Mouse (Mus musculus): Measurements from ENCODE around the gene Mbd3. TPM values are rescaled to one million over a fixed set of nuclear protein-coding genes. Genes with fewer than 3 reads are reported as not detected.

Mbd3 gene
- polyA plus RNA-seq, 1 experiment, result 110 TPM

GRCm38 (mm10) chr10:80384115-80384639 is 15.2 kb downstream of the Mbd3 start:
- H3K4me3 ChIP-seq (ENCODE audit: extremely low read depth, insufficient read depth, insufficient read length), result no peak overlapping the region

GRCm38 (mm10) chr10:80383431-80383830 is 15.9 kb downstream of the Mbd3 start:
- H3K27ac ChIP-seq (ENCODE audit: insufficient read depth, low read length), result no peak overlapping the region
- H3K36me3 ChIP-seq (ENCODE audit: control insufficient read depth, insufficient read depth, low read length), result peaks cover 13% of the 10 kb centered on the region
- no peak overlapping the region for H3K4me3 ChIP-seq (ENCODE audit: extremely low read depth, insufficient read depth, insufficient read length)
- WGBS, result 84% methylated on average over 4 of the region's 4 CpGs
- H3K4me1 ChIP-seq (ENCODE audit: control insufficient read depth, insufficient read depth, insufficient read length), result peaks cover 25% of the 10 kb centered on the region
- DNase-seq (ENCODE audit: low read depth in 1 of 2, low spot score in 2 of 2), result no peak
- TF ChIP-seq CTCF (IDR thresholded peaks at IDR 0.05; ENCODE audit: extremely low read depth, insufficient read depth, insufficient read length, insufficient replicate concordance), result no peak
- no peak for TF ChIP-seq POLR2A (IDR thresholded peaks at IDR 0.05; ENCODE audit: low read depth, low read length)
- H3K27me3 ChIP-seq (ENCODE audit: control insufficient read depth, insufficient read depth, low read length), result peaks cover 8% of the 10 kb centered on the region

More at GRCm38 (mm10) chr10:80384115-80384639, 15.2 kb downstream of the Mbd3 start:
- Histone ChIP-seq H3K4me1 (ENCODE audit: control insufficient read depth, insufficient read depth, insufficient read length) (peaks cover 26% of the 10 kb centered on the region), H3K27ac (ENCODE audit: insufficient read depth, low read length) (no peak overlapping the region), H3K27me3 (ENCODE audit: control insufficient read depth, insufficient read depth, low read length) (peaks cover 8% of the 10 kb centered on the region), H3K36me3 (ENCODE audit: control insufficient read depth, insufficient read depth, low read length) (peaks cover 13% of the 10 kb centered on the region)
- TF ChIP-seq CTCF (IDR thresholded peaks at IDR 0.05; ENCODE audit: extremely low read depth, insufficient read depth, insufficient read length, insufficient replicate concordance) (no peak), POLR2A (IDR thresholded peaks at IDR 0.05; ENCODE audit: low read depth, low read length) (no peak)
- no peak for DNase-seq (ENCODE audit: low read depth in 1 of 2, low spot score in 2 of 2)
- 90% methylated on average over 4 of the region's 4 CpGs for WGBS

GRCm38 (mm10) chr10:80382641-80383365 is 16.5 kb downstream of the Mbd3 start:
- peaks cover 8% of the 10 kb centered on the region for H3K27me3 ChIP-seq (ENCODE audit: control insufficient read depth, insufficient read depth, low read length)
- no peak overlapping the region for H3K4me3 ChIP-seq (ENCODE audit: extremely low read depth, insufficient read depth, insufficient read length)
- TF ChIP-seq CTCF (IDR thresholded peaks at IDR 0.05; ENCODE audit: extremely low read depth, insufficient read depth, insufficient read length, insufficient replicate concordance), result no peak
- TF ChIP-seq POLR2A (IDR thresholded peaks at IDR 0.05; ENCODE audit: low read depth, low read length), result no peak
- no peak for DNase-seq (ENCODE audit: low read depth in 1 of 2, low spot score in 2 of 2)
- H3K36me3 ChIP-seq (ENCODE audit: control insufficient read depth, insufficient read depth, low read length), result peaks cover 13% of the 10 kb centered on the region
- no peak overlapping the region for H3K27ac ChIP-seq (ENCODE audit: insufficient read depth, low read length)
- peaks cover 19% of the 10 kb centered on the region for H3K4me1 ChIP-seq (ENCODE audit: control insufficient read depth, insufficient read depth, insufficient read length)
- WGBS, result 96% methylated on average over 7 of the region's 7 CpGs

- H3K36me3 ChIP-seq (ENCODE audit: control insufficient read depth, insufficient read depth, low read length), result peaks cover 13% of the 10 kb centered on the region
- no peaks in the 10 kb centered on the region for H3K27me3 ChIP-seq (ENCODE audit: control insufficient read depth, insufficient read depth, low read length)
- H3K4me1 ChIP-seq (ENCODE audit: control insufficient read depth, insufficient read depth, insufficient read length), result no peaks in the 10 kb centered on the region
- WGBS, result 54% methylated on average over 10 of the region's 10 CpGs
- no peak overlapping the region for H3K4me3 ChIP-seq (ENCODE audit: extremely low read depth, insufficient read depth, insufficient read length)
- no peak for TF ChIP-seq POLR2A (IDR thresholded peaks at IDR 0.05; ENCODE audit: low read depth, low read length)
- peak; percentile 57; the same call in 1 of the 2 replicates for TF ChIP-seq CTCF (IDR thresholded peaks at IDR 0.05; ENCODE audit: extremely low read depth, insufficient read depth, insufficient read length, insufficient replicate concordance)
- no peak overlapping the region for H3K27ac ChIP-seq (ENCODE audit: insufficient read depth, low read length)
- DNase-seq (ENCODE audit: low read depth in 1 of 2, low spot score in 2 of 2), result no peak
Measured at GRCm38 (mm10) chr10:80377716-80378115, 21.6 kb downstream of the Mbd3 start.

- WGBS, result 2% methylated on average over 7 of the region's 7 CpGs
- peak; percentile 95 for TF ChIP-seq CTCF (IDR thresholded peaks at IDR 0.05; ENCODE audit: extremely low read depth, insufficient read depth, insufficient read length, insufficient replicate concordance)
- TF ChIP-seq POLR2A (IDR thresholded peaks at IDR 0.05; ENCODE audit: low read depth, low read length), result no peak
- no peaks in the 10 kb centered on the region for H3K27me3 ChIP-seq (ENCODE audit: control insufficient read depth, insufficient read depth, low read length)
- no peak overlapping the region for H3K27ac ChIP-seq (ENCODE audit: insufficient read depth, low read length)
- H3K4me3 ChIP-seq (ENCODE audit: extremely low read depth, insufficient read depth, insufficient read length), result no peak overlapping the region
- peak; percentile 86 to 87 for DNase-seq (ENCODE audit: low read depth in 1 of 2, low spot score in 2 of 2)
- no peaks in the 10 kb centered on the region for H3K4me1 ChIP-seq (ENCODE audit: control insufficient read depth, insufficient read depth, insufficient read length)
- H3K36me3 ChIP-seq (ENCODE audit: control insufficient read depth, insufficient read depth, low read length), result peaks cover 1% of the 10 kb centered on the region
Measured at GRCm38 (mm10) chr10:80376160-80376559, 23.2 kb downstream of the Mbd3 start.

GRCm38 (mm10) chr10:80374063-80374462 is 25.3 kb downstream of the Mbd3 start:
- TF ChIP-seq CTCF (IDR thresholded peaks at IDR 0.05; ENCODE audit: extremely low read depth, insufficient read depth, insufficient read length, insufficient replicate concordance), result no peak
- no peak for TF ChIP-seq POLR2A (IDR thresholded peaks at IDR 0.05; ENCODE audit: low read depth, low read length)
- DNase-seq (ENCODE audit: low read depth in 1 of 2, low spot score in 2 of 2), result peak in 1 of 2 experiments; percentile 75
- whole genome bisulfite sequencing, result 49% methylated on average over 6 of the region's 6 CpGs

GRCm38 (mm10) chr10:80372706-80373105 is 26.6 kb downstream of the Mbd3 start:
- H3K4me3 ChIP-seq (ENCODE audit: extremely low read depth, insufficient read depth, insufficient read length), result no peak overlapping the region
- no peak overlapping the region for H3K27ac ChIP-seq (ENCODE audit: insufficient read depth, low read length)
- no peak for DNase-seq (ENCODE audit: low read depth in 1 of 2, low spot score in 2 of 2)
- no peaks in the 10 kb centered on the region for H3K36me3 ChIP-seq (ENCODE audit: control insufficient read depth, insufficient read depth, low read length)
- WGBS, result 91% methylated on average over 6 of the region's 6 CpGs
- TF ChIP-seq POLR2A (IDR thresholded peaks at IDR 0.05; ENCODE audit: low read depth, low read length) (no peak), CTCF (IDR thresholded peaks at IDR 0.05; ENCODE audit: extremely low read depth, insufficient read depth, insufficient read length, insufficient replicate concordance) (no peak)
- no peaks in the 10 kb centered on the region for H3K27me3 ChIP-seq (ENCODE audit: control insufficient read depth, insufficient read depth, low read length)
- H3K4me1 ChIP-seq (ENCODE audit: control insufficient read depth, insufficient read depth, insufficient read length), result no peaks in the 10 kb centered on the region

More at GRCm38 (mm10) chr10:80374063-80374462, 25.3 kb downstream of the Mbd3 start:
- no peaks in the 10 kb centered on the region for H3K4me1 ChIP-seq (ENCODE audit: control insufficient read depth, insufficient read depth, insufficient read length)
- no peaks in the 10 kb centered on the region for H3K36me3 ChIP-seq (ENCODE audit: control insufficient read depth, insufficient read depth, low read length)
- H3K27ac ChIP-seq (ENCODE audit: insufficient read depth, low read length), result no peak overlapping the region
- no peak overlapping the region for H3K4me3 ChIP-seq (ENCODE audit: extremely low read depth, insufficient read depth, insufficient read length)
- no peaks in the 10 kb centered on the region for H3K27me3 ChIP-seq (ENCODE audit: control insufficient read depth, insufficient read depth, low read length)

Measured in spleen, adult 2 months (tissue).